Mouse (Mus musculus) CH12.LX (cell line): Measurements from ENCODE around the gene Ranbp10. TPM values are rescaled to one million over a fixed set of nuclear protein-coding genes. Genes with fewer than 3 reads are reported as not detected.

Experiments used
- DNase-seq: peaks from one replicate; pipeline ENCODE4 v3.0.0-alpha.2; 2013; ENCODE audit errors: extremely low read depth
- H3K27ac ChIP-seq: 2 replicates; pipeline ENCODE4 v1.5.1; 2012; ENCODE audit warnings: low read depth, mild to moderate bottlenecking, control low read depth, moderate library complexity; ENCODE audit not compliant: insufficient read depth
- H3K27me3 ChIP-seq: replicated peaks from 2 replicates; pipeline ENCODE3; 2012; ENCODE audit warnings: inconsistent platforms
- H3K36me3 ChIP-seq, 2 experiments: replicated peaks in 1 of 2; 2 replicates each; pipeline versions ENCODE3 to v1.6.1; 2012; ENCODE audit warnings: inconsistent platforms in 1 of 2, low read length in 1 of 2, mild to moderate bottlenecking in 1 of 2, mixed read lengths in 1 of 2, moderate library complexity in 1 of 2; ENCODE audit not compliant: control insufficient read depth in 1 of 2, insufficient read depth in 1 of 2
- H3K4me1 ChIP-seq, 2 experiments: 2 replicates each; pipeline ENCODE4 v1.6.1; 2012; ENCODE audit warnings: inconsistent platforms in 1 of 2, moderate library complexity in 1 of 2; ENCODE audit not compliant: insufficient read depth in 2 of 2, control insufficient read depth in 1 of 2
- H3K4me2 ChIP-seq: 2 replicates; pipeline ENCODE4 v1.6.1; 2012; ENCODE audit warnings: low read depth, mild to moderate bottlenecking, control low read depth; ENCODE audit not compliant: poor library complexity, insufficient read depth, severe bottlenecking
- H3K4me3 ChIP-seq, 3 experiments: fragments of 150-350 bp in 1 of 3; sonication (generic) in 1 of 3; replicated peaks in 1 of 3; 2 replicates each; pipeline versions ENCODE3 to v1.5.1; 2011 to 2012; ENCODE audit warnings: low read depth in 2 of 3, low read length in 2 of 3, mild to moderate bottlenecking in 2 of 3, moderate library complexity in 2 of 3, control low read depth in 1 of 3, improper control_type of control experiment in 1 of 3, inconsistent platforms in 1 of 3, mixed read lengths in 1 of 3; ENCODE audit not compliant: poor library complexity in 1 of 3
- H3K79me2 ChIP-seq: replicated peaks from 2 replicates; pipeline ENCODE4 v1.6.1; 2012; ENCODE audit warnings: mild to moderate bottlenecking, moderate library complexity; ENCODE audit not compliant: control insufficient read depth, poor library complexity, insufficient read depth, severe bottlenecking; ENCODE audit errors: extremely low read depth
- H3K9ac ChIP-seq: 2 replicates; pipeline ENCODE4 v1.6.1; 2012; ENCODE audit warnings: low read depth, mild to moderate bottlenecking, control low read depth, moderate library complexity; ENCODE audit not compliant: insufficient read depth
- H3K9me3 ChIP-seq: replicated peaks from 2 replicates; pipeline ENCODE3; 2012; ENCODE audit warnings: low read length, inconsistent platforms, mixed read lengths
- BHLHE40 ChIP-seq: IDR thresholded peaks from 2 replicates; pipeline ENCODE4 v1.6.1; 2011; ENCODE audit warnings: mild to moderate bottlenecking, low read depth, low read length, improper control_type of control experiment
- CHD1 ChIP-seq: IDR thresholded peaks from 2 replicates; pipeline ENCODE4 v1.6.1; 2012; ENCODE audit warnings: low read depth, low read length, improper control_type of control experiment, inconsistent platforms
- CHD2 ChIP-seq: IDR thresholded peaks from 2 replicates; pipeline ENCODE4 v1.6.1; 2011; ENCODE audit warnings: low read length, improper control_type of control experiment
- CTCF ChIP-seq, 2 experiments: IDR thresholded peaks in 1 of 2; conservative IDR thresholded peaks in 1 of 2; 2 replicates each; pipeline ENCODE4 v1.5.1; 2011 to 2012; ENCODE audit warnings: low read depth in 2 of 2, low read length in 2 of 2, improper control_type of control experiment in 1 of 2, inconsistent platforms in 1 of 2, mild to moderate bottlenecking in 1 of 2, moderate library complexity in 1 of 2
- E2F4 ChIP-seq: IDR thresholded peaks from 2 replicates; pipeline ENCODE4 v1.6.1; 2011; ENCODE audit warnings: low read depth, low read length, improper control_type of control experiment; ENCODE audit not compliant: insufficient replicate concordance
- ELF1 ChIP-seq: IDR thresholded peaks from 2 replicates; pipeline ENCODE4 v1.6.1; 2014; ENCODE audit warnings: low read depth, mild to moderate bottlenecking, inconsistent platforms, low read length, improper control_type of control experiment
- EP300 ChIP-seq: IDR thresholded peaks from 2 replicates; pipeline ENCODE4 v1.6.1; 2011; ENCODE audit warnings: low read length, improper control_type of control experiment
- ETS1 ChIP-seq: conservative IDR thresholded peaks from 2 replicates; pipeline ENCODE4 v1.6.1; 2012; ENCODE audit warnings: low read depth, mild to moderate bottlenecking, inconsistent platforms, low read length, improper control_type of control experiment, moderate library complexity
- JUN ChIP-seq: IDR thresholded peaks from 2 replicates; pipeline ENCODE4 v1.6.1; 2011; ENCODE audit warnings: low read depth, mild to moderate bottlenecking, low read length, improper control_type of control experiment, moderate library complexity; ENCODE audit not compliant: insufficient read depth
- JUND ChIP-seq: conservative IDR thresholded peaks from 2 replicates; pipeline ENCODE4 v1.6.1; 2011; ENCODE audit warnings: low read depth, low read length, improper control_type of control experiment
- MAFK ChIP-seq: IDR thresholded peaks from 2 replicates; pipeline ENCODE4 v1.6.1; 2011; ENCODE audit warnings: low read length, improper control_type of control experiment; ENCODE audit not compliant: insufficient replicate concordance
- MAZ ChIP-seq: IDR thresholded peaks from 2 replicates; pipeline ENCODE4 v1.6.1; 2012; ENCODE audit warnings: low read depth, mild to moderate bottlenecking, inconsistent platforms, low read length, improper control_type of control experiment, moderate library complexity
- MEF2A ChIP-seq: IDR thresholded peaks from 2 replicates; pipeline ENCODE4 v1.6.1; 2014; ENCODE audit warnings: low read depth, mild to moderate bottlenecking, inconsistent platforms, low read length, improper control_type of control experiment, borderline replicate concordance
- MXI1 ChIP-seq: IDR thresholded peaks from 2 replicates; pipeline ENCODE4 v1.6.1; 2011; ENCODE audit warnings: mild to moderate bottlenecking, low read depth, low read length, improper control_type of control experiment
- MYC ChIP-seq: IDR thresholded peaks from 2 replicates; pipeline ENCODE4 v1.6.1; 2011; ENCODE audit warnings: low read depth, mild to moderate bottlenecking, improper control_type of control experiment, low read length
- NELFE ChIP-seq: IDR thresholded peaks from 2 replicates; pipeline ENCODE4 v1.6.1; 2011; ENCODE audit warnings: low read depth, low read length, improper control_type of control experiment
- NRF1 ChIP-seq: IDR thresholded peaks from 2 replicates; pipeline ENCODE4 v1.6.1; 2014; ENCODE audit warnings: low read depth, mild to moderate bottlenecking, inconsistent platforms, low read length, improper control_type of control experiment, moderate library complexity
- PAX5 ChIP-seq: IDR thresholded peaks from 2 replicates; pipeline ENCODE4 v1.6.1; 2012; ENCODE audit warnings: low read length, inconsistent platforms, mixed read lengths
- POLR2A ChIP-seq: IDR thresholded peaks from 2 replicates; pipeline ENCODE4 v1.6.1; 2011; ENCODE audit warnings: low read depth, mild to moderate bottlenecking, improper control_type of control experiment, low read length
- POLR2AphosphoS2 ChIP-seq: IDR thresholded peaks from 2 replicates; pipeline ENCODE4 v1.6.1; 2011; ENCODE audit warnings: low read depth, low read length, improper control_type of control experiment
- RAD21 ChIP-seq: IDR thresholded peaks from 2 replicates; pipeline ENCODE4 v1.6.1; 2011; ENCODE audit warnings: low read depth, mild to moderate bottlenecking, low read length, improper control_type of control experiment, moderate library complexity
- SIN3A ChIP-seq: IDR thresholded peaks from 2 replicates; pipeline ENCODE4 v1.6.1; 2012; ENCODE audit warnings: low read length, improper control_type of control experiment, inconsistent platforms
- SMC3 ChIP-seq: IDR thresholded peaks from 2 replicates; pipeline ENCODE4 v1.6.1; 2011; ENCODE audit warnings: low read depth, low read length, improper control_type of control experiment
- TBP ChIP-seq: conservative IDR thresholded peaks from 2 replicates; pipeline ENCODE4 v1.6.1; 2011; ENCODE audit warnings: low read depth, low read length, improper control_type of control experiment
- TCF12 ChIP-seq: IDR thresholded peaks from 2 replicates; pipeline ENCODE4 v1.6.1; 2014; ENCODE audit warnings: low read depth, mild to moderate bottlenecking, inconsistent platforms, low read length, improper control_type of control experiment
- UBTF ChIP-seq: IDR thresholded peaks from 2 replicates; pipeline ENCODE4 v1.6.1; 2012; ENCODE audit warnings: low read depth, mild to moderate bottlenecking, inconsistent platforms, low read length, improper control_type of control experiment, moderate library complexity
- USF1 ChIP-seq: IDR thresholded peaks from 2 replicates; pipeline ENCODE4 v1.6.1; 2014; ENCODE audit warnings: low read depth, mild to moderate bottlenecking, inconsistent platforms, low read length, improper control_type of control experiment
- USF2 ChIP-seq: conservative IDR thresholded peaks from 2 replicates; pipeline ENCODE4 v1.6.1; 2011; ENCODE audit warnings: low read depth, low read length, improper control_type of control experiment
- ZMIZ1 ChIP-seq: IDR thresholded peaks from 2 replicates; pipeline ENCODE4 v1.6.1; 2012; ENCODE audit warnings: low read depth, mild to moderate bottlenecking, inconsistent platforms, low read length, improper control_type of control experiment
- ZNF384 ChIP-seq: IDR thresholded peaks from 2 replicates; pipeline ENCODE4 v1.6.1; 2012; ENCODE audit warnings: low read depth, low read length, improper control_type of control experiment, inconsistent platforms
- dilution Hi-C: fragments of 300-500 bp; cut with MboI; formaldehyde crosslinking; loops from 2 replicates; pipeline ENCODE4 v1.14.3; 2020; ENCODE audit warnings: low sequenced_read_pairs; ENCODE audit not compliant: extremely low pct_unique_long_range_greater_than_20kb, extremely low pct_ligation_motif_present
- in situ Hi-C: fragments of 300-500 bp; cut with MboI; formaldehyde crosslinking; loops from 3 replicates; pipeline ENCODE4 v1.14.3; 2019; ENCODE audit warnings: low sequenced_read_pairs, low pct_ligation_motif_present, low pct_unique_long_range_greater_than_20kb, mixed read lengths
- polyA plus RNA-seq: library from polyadenylated mRNA; unstranded; fragments of >175 nt; gene quantifications from 2 replicates; pipeline ENCODE4 v1.2.1, GENCODE M21; 2012; ENCODE audit warnings: low read depth; ENCODE audit not compliant: insufficient read length
- total RNA-seq, 2 experiments: library from RNA; depleted of rRNA; stranded (reverse); fragments of 300-350 nt in 1 of 2; fragments of >200 nt in 1 of 2; gene quantifications; 2 replicates each; pipeline ENCODE4 v1.2.3; 2012 to 2014

Gene Ranbp10
- total and polyA plus RNA-seq, 3 experiments, result 7.4 to 15.8 (median 8.7) TPM

- H3K9ac ChIP-seq, result peak overlapping the region; percentile 72
- peak overlapping the region; percentile 94 for H3K4me2 ChIP-seq
- DNase-seq, result peak; percentile 62
- H3K4me1 ChIP-seq, result peaks cover 11 to 56% of the 10 kb centered on the region in 2 experiments; a peak in 3 of 4 replicates
- peaks cover 11 to 46% of the 10 kb centered on the region in 2 experiments for H3K36me3 ChIP-seq
- peaks cover 84% of the 10 kb centered on the region for H3K79me2 ChIP-seq
- peak overlapping the region; percentile 92 to 99 (median 95) for H3K4me3 ChIP-seq
- TF ChIP-seq ZNF384 (peak; percentile 80), SMC3 (peak; percentile 39), SIN3A (peak; percentile 67; the same call in 1 of the 2 replicates), PAX5 (no peak), USF2 (no peak), RAD21 (peak; percentile 18), MEF2A (no peak), CTCF (conservative IDR thresholded peaks at IDR 0.05 in 1 of 2, IDR thresholded peaks at IDR 0.05 in 1 of 2; ENCODE audit: low read depth in 2 of 2, low read length in 2 of 2) (peak in 1 of 2 experiments; percentile 65; a peak in 2 of 4 replicates)
- no peaks in the 10 kb centered on the region for H3K27me3 ChIP-seq
- no peak overlapping the region for H3K27ac ChIP-seq
- dilution Hi-C loops (no loop called here), in situ Hi-C loops (no loop called here)
- H3K9me3 ChIP-seq, result no peaks in the 10 kb centered on the region
Observed at GRCm38 (mm10) chr8:105861951-105862350, 34.8 kb upstream of the Ranbp10 start.

DNA sequence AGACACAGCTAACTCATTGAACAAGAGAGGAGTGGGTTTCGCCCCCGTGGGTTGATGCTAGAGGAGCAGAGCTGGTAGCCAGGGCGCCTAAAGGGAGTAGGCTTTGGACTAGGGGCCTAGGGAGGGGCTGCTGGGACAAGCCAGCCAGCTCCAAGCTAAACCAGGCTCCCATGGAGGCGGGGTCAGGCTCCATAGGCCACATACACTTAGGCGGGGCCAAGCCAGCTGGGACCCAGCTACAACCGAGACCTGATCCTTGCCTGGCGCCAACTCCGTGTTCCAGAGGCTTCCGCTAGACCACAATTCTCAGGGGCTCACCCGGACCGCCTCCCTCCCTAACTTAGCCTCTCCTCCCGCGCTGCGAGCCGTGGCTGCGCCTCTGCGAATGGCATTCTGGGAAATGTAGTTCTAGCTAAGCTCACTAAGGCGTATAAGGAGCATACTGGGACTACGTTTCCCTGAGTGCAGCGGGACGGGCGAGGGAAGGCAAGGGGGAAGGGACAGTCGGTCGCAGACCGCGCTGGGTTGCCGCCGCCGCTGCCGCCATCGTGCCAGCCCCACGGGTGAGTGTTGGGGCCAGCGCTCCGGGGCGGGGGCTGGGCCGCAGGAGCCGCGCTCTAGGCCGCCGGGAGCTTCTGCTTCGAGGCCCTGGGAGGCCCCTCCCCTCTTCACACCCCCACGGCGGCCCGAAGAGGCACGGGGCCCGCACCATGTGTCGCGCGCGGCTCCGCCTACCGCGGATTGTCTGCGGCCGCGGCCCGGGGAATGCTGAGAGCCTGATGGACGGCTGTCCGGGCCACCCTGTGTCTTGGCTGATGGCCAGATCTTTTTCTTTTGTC, 33.2 kb upstream of the Ranbp10 start, which contains the start of gene Nutf2:
Gene Nutf2 (plus strand): TSS at position 438 of the 839 bp plus-strand sequence.
- H3K36me3 ChIP-seq, result peaks cover 4 to 30% of the 10 kb centered on the region in 2 experiments
- dilution Hi-C loops, result no loop called here
- peaks cover 11 to 65% of the 10 kb centered on the region in 2 experiments; a peak in 3 of 4 replicates for H3K4me1 ChIP-seq
- TF ChIP-seq MEF2A, result no peak
- TF ChIP-seq CHD1, result no peak
- no peak for TF ChIP-seq BHLHE40
- peak; percentile 72; the same call in 1 of the 2 replicates for TF ChIP-seq MAZ
- no peak for TF ChIP-seq TBP
- peak; percentile 96 for TF ChIP-seq E2F4
- no peak for TF ChIP-seq USF1
- TF ChIP-seq EP300, result no peak
- peak; percentile 71 for TF ChIP-seq NELFE
- no peak for TF ChIP-seq ZNF384
- peak; percentile 92 for TF ChIP-seq MYC
- peak; percentile 73 for TF ChIP-seq POLR2AphosphoS2
- no peak for TF ChIP-seq USF2
- peak; percentile 25; the same call in 1 of the 2 replicates for TF ChIP-seq ETS1
- peak; percentile 80 for TF ChIP-seq POLR2A
- TF ChIP-seq PAX5, result no peak
- peak; percentile 52 for TF ChIP-seq NRF1
- TF ChIP-seq ZMIZ1, result no peak; the same call in 1 of the 2 replicates
- no peak for TF ChIP-seq CTCF (conservative IDR thresholded peaks at IDR 0.05 in 1 of 2, IDR thresholded peaks at IDR 0.05 in 1 of 2; ENCODE audit: low read depth in 2 of 2, low read length in 2 of 2)
- TF ChIP-seq JUND, result no peak
- TF ChIP-seq TCF12, result peak; percentile 82
- TF ChIP-seq ELF1, result peak; percentile 82
- TF ChIP-seq SIN3A, result peak; percentile 68
- TF ChIP-seq UBTF, result no peak
- no peak for TF ChIP-seq MAFK
- TF ChIP-seq JUN, result no peak
- peak; percentile 20; the same call in 1 of the 2 replicates for TF ChIP-seq MXI1
- peak; percentile 97 for TF ChIP-seq CHD2

More for the DNA sequence above, 33.2 kb upstream of the Ranbp10 start, which contains the start of gene Nutf2:
- Histone ChIP-seq H3K27me3 (no peaks in the 10 kb centered on the region), H3K4me2 (peak within 1 kb of the TSS; percentile 94), H3K9ac (peak within 1 kb of the TSS; percentile 73), H3K9me3 (no peaks in the 10 kb centered on the region), H3K79me2 (peaks cover 84% of the 10 kb centered on the region), H3K27ac (peak within 1 kb of the TSS; percentile 45), H3K4me3 (peak within 1 kb of the TSS; percentile 92 to 99 (median 95))
- in situ Hi-C loops, result no loop called here
- peak; percentile 97 for DNase-seq
